Mouse (Mus musculus): Measurements from ENCODE around the gene Zg16.
"Not testable (repeated sequence)": the region's sequence is repeated elsewhere in the genome, so short reads cannot be mapped to it uniquely, and the experiment has no call there.

The Zg16 gene

GRCm38 (mm10) chr7:127103960-127104359, 16.8 kb upstream of the Zg16 start:
- no peak for DNase-seq

- no peak for DNase-seq
These were observed 15.0 kb upstream of the Zg16 start for GRCm38 (mm10) chr7:127102148-127102547.

GRCm38 (mm10) chr7:127101451-127102016, 14.4 kb upstream of the Zg16 start:
- DNase-seq, result no peak

- no peak for DNase-seq
These were observed 12.4 kb upstream of the Zg16 start for GRCm38 (mm10) chr7:127099528-127099927.

GRCm38 (mm10) chr7:127098950-127099349, 11.8 kb upstream of the Zg16 start:
- no peak for DNase-seq

- no peak for DNase-seq
These were observed 11.4 kb upstream of the Zg16 start for GRCm38 (mm10) chr7:127098521-127098920.

GRCm38 (mm10) chr7:127096456-127096855, 9.3 kb upstream of the Zg16 start:
- DNase-seq, result no peak

- no peak for DNase-seq
These were observed 6.8 kb upstream of the Zg16 start for GRCm38 (mm10) chr7:127093914-127094313.

- peak; percentile 81 for DNase-seq
These were observed 4.2 kb upstream of the Zg16 start, which contains the start of gene AI467606 for GRCm38 (mm10) chr7:127091114-127091896. TSS of gene AI467606 (plus strand) at chr7:127091359.

GRCm38 (mm10) chr7:127090154-127091113, 3.3 kb upstream of the Zg16 start:
- no peak for DNase-seq

- no peak for DNase-seq
These were observed 2.0 kb upstream of the Zg16 start for GRCm38 (mm10) chr7:127088901-127089845.

- no peak for DNase-seq
These were observed 955 bp upstream of the Zg16 start for GRCm38 (mm10) chr7:127088083-127088482.

GRCm38 (mm10) chr7:127085751-127086150, 1.4 kb downstream of the Zg16 start:
- not testable (repeated sequence) for DNase-seq

GRCm38 (mm10) chr7:127084794-127085193, 2.3 kb downstream of the Zg16 start:
- DNase-seq, result no peak

GRCm38 (mm10) chr7:127083689-127084088, 3.4 kb downstream of the Zg16 start:
- no peak for DNase-seq

- no peak for DNase-seq
These were observed 4.1 kb downstream of the Zg16 start for GRCm38 (mm10) chr7:127082995-127083394.

- no peak for DNase-seq
These were observed 4.9 kb downstream of the Zg16 start for GRCm38 (mm10) chr7:127082271-127082670.

- no peak for DNase-seq
These were observed 7.1 kb downstream of the Zg16 start for GRCm38 (mm10) chr7:127080045-127080444.

GRCm38 (mm10) chr7:127077692-127078091, 9.4 kb downstream of the Zg16 start:
- DNase-seq, result no peak

GRCm38 (mm10) chr7:127076188-127076587, 10.9 kb downstream of the Zg16 start:
- DNase-seq, result no peak

- no peak for DNase-seq
These were observed 13.9 kb downstream of the Zg16 start for GRCm38 (mm10) chr7:127073221-127073620.

- DNase-seq, result no peak
These were observed 16.2 kb downstream of the Zg16 start for GRCm38 (mm10) chr7:127070871-127071413.
